Mouse (Mus musculus): ENCODE data around the gene Enox2. TPM values are rescaled to one million over a fixed set of nuclear protein-coding genes. Genes with fewer than 3 reads are reported as not detected.

The Enox2 gene
- polyA plus RNA-seq, 1 experiment from 2014 or later: 8.2 TPM

Other genes starting within 250 kb of the Enox2 start
- gene Arhgap36, start 175.7 kb upstream of the Enox2 start, polyA plus RNA-seq (2014; fragmentation: Nextera tagmentation; extraction: Ambion mirVana): 0.71 and 0.93 TPM in 2 replicates